Mouse (Mus musculus) thymus, adult 2 months (tissue): Measurements from ENCODE around the gene Gm21970. TPM values are rescaled to one million over a fixed set of nuclear protein-coding genes. Genes with fewer than 3 reads are reported as not detected.

Source experiments
- DNase-seq: peaks from one replicate; pipeline ENCODE4 v3.0.0; 2021
- H3K27ac ChIP-seq: fragments of 200-500 bp; 2 replicates; pipeline ENCODE4 v1.5.1; 2012; ENCODE audit warnings: low read length, control low read depth; ENCODE audit not compliant: control insufficient read depth, insufficient read depth
- H3K27me3 ChIP-seq: fragments of 200-500 bp; 2 replicates; pipeline ENCODE4 v1.6.1; 2012; ENCODE audit warnings: mild to moderate bottlenecking, low read length, moderate library complexity, mixed read lengths; ENCODE audit not compliant: control insufficient read depth, insufficient read depth
- H3K36me3 ChIP-seq: fragments of 200-500 bp; 2 replicates; pipeline ENCODE4 v1.6.1; 2012; ENCODE audit warnings: mild to moderate bottlenecking, low read length, moderate library complexity; ENCODE audit not compliant: control insufficient read depth, insufficient read depth
- H3K4me1 ChIP-seq: fragments of 200-500 bp; replicated peaks from 2 replicates; pipeline ENCODE4 v1.6.1; 2012; ENCODE audit warnings: low read length; ENCODE audit not compliant: control insufficient read depth, insufficient read depth
- H3K4me3 ChIP-seq: fragments of 200-500 bp; 2 replicates; pipeline ENCODE4 v1.5.1; 2012; ENCODE audit warnings: mild to moderate bottlenecking, low read length, control low read depth, moderate library complexity; ENCODE audit not compliant: control insufficient read depth, insufficient read depth
- CTCF ChIP-seq: fragments of 200-500 bp; IDR thresholded peaks from 2 replicates; pipeline ENCODE4 v1.5.1; 2012; ENCODE audit warnings: mild to moderate bottlenecking, control low read depth, low read length, moderate library complexity, borderline replicate concordance; ENCODE audit not compliant: control insufficient read depth, poor library complexity, insufficient read depth; ENCODE audit errors: extremely low read depth
- POLR2A ChIP-seq: fragments of 200-500 bp; IDR thresholded peaks from 2 replicates; pipeline ENCODE4 v1.6.1; 2012; ENCODE audit warnings: mild to moderate bottlenecking, low read length, control low read depth, moderate library complexity; ENCODE audit not compliant: control insufficient read depth, poor library complexity, insufficient read depth; ENCODE audit errors: extremely low read depth
- WGBS: fragments of 180-500 bp; shearing (Covaris S2); methylation state at CpG from one replicate; pipeline ENCODE4 v1.1.7; 2018; 5-methylcytosine and 5-hydroxymethylcytosine counted together
- polyA plus RNA-seq: library from polyadenylated mRNA; depleted of rRNA; stranded (reverse); fragments of >200 nt; gene quantifications from 2 replicates; pipeline ENCODE4 v1.2.3, GENCODE M21; 2012

Gene Gm21970
- polyA plus RNA-seq, 1 experiment: not detected

DNA sequence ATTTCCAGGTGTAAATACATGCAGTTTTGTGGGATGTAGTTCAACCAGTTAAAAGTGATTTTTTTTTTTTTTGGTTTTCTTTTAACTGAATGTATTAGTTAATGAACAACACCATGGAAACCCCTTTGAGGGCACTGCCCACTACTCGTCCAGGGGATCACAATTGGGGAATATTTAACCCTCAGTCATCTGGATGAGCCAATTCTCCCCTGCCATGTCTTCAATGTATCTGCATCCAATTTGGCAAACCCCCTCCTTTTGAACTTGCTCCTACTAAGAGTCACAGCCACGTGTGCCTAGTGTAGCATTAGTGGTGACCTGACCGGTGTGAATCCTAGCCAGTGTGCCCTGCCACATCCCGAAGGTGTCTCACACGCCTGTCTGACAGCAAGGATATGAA is 27.0 kb downstream of the Gm21970 start:
- Histone ChIP-seq H3K27me3 (no peaks in the 10 kb centered on the region), H3K36me3 (peaks cover 61% of the 10 kb centered on the region)
- 97% methylated on average over 5 of the region's 5 CpGs for WGBS

DNA sequence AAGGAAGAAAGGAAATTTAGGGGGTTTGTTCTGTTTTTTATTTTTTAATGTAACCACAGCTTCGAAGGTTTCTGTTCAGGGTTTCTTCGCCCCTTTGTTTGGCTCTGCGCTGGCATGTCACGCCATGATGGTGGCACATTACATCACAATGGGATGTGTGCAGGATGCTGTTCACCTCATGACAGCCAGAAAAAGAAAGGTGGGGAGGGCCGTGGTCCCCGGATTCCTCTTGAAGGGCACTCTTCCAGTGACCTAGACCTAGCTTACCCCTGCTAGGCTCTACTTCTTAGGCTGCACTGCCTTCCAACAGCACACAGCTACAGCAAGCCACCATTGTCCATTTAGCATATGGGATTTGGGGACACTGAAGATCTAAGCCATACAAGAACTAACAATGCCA is 34.3 kb downstream of the Gm21970 start:
- Histone ChIP-seq H3K27me3 (no peaks in the 10 kb centered on the region), H3K4me3 (no peak overlapping the region), H3K4me1 (no peaks in the 10 kb centered on the region), H3K27ac (no peak overlapping the region), H3K36me3 (peaks cover 40% of the 10 kb centered on the region)
- 98% methylated on average over 6 of the region's 6 CpGs for WGBS
- no peak for DNase-seq
- no peak for TF ChIP-seq CTCF

More for the DNA sequence above, 27.0 kb downstream of the Gm21970 start:
- Histone ChIP-seq H3K4me3 (no peak overlapping the region), H3K27ac (no peak overlapping the region), H3K4me1 (no peaks in the 10 kb centered on the region)
- TF ChIP-seq CTCF (no peak), POLR2A (no peak)
- DNase-seq: no peak

DNA sequence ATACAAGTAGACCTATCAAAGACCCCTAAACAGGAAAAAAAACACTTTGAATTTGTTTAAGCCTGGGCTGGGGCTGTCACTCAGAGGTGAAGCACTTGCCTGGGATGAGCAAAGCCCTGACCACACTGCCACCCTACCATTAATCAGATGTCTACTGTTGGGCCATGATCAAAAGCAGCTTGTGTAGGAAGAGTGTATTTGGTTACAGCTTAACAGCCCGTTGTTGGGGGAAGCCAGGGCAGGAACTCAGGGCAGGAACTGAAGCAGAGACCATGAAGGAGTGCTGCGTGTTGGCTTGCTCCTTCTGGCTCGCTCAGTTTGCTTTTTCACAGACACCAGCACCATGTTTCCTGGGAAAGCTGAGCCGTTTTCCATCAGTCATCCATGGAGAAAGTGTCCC is 35.1 kb downstream of the Gm21970 start:
- peaks cover 40% of the 10 kb centered on the region for H3K36me3 ChIP-seq
- H3K4me1 ChIP-seq: no peaks in the 10 kb centered on the region
- H3K4me3 ChIP-seq: no peak overlapping the region
- no peak overlapping the region for H3K27ac ChIP-seq
- WGBS: 86% methylated on average over 4 of the region's 4 CpGs
- no peak for TF ChIP-seq POLR2A
- no peak for TF ChIP-seq CTCF
- H3K27me3 ChIP-seq: no peaks in the 10 kb centered on the region
- no peak for DNase-seq

DNA sequence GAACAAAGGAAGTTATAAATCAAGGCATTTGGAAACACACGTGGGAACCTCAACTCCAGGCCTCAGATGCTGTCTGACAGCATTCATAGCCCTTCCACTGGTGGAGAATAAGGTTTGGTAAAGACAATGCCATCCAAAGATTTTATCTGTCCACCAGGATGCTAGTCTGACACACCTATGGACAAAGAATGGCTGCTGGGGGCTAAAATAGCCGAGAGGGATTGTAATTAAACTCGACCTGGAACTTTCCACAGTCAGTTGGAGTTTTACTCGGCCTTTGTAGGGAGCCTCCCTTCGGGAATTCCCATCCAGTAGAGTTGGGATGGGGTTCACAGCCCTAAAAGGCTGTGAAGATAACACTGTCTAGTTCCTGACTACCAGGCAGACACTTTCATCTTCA is 35.9 kb downstream of the Gm21970 start:
- DNase-seq: no peak
- 90% methylated on average over 5 of the region's 5 CpGs for WGBS
- Histone ChIP-seq H3K4me1 (no peaks in the 10 kb centered on the region), H3K27ac (no peak overlapping the region), H3K4me3 (no peak overlapping the region), H3K36me3 (peaks cover 35% of the 10 kb centered on the region), H3K27me3 (no peaks in the 10 kb centered on the region)
- TF ChIP-seq CTCF (no peak), POLR2A (no peak)

DNA sequence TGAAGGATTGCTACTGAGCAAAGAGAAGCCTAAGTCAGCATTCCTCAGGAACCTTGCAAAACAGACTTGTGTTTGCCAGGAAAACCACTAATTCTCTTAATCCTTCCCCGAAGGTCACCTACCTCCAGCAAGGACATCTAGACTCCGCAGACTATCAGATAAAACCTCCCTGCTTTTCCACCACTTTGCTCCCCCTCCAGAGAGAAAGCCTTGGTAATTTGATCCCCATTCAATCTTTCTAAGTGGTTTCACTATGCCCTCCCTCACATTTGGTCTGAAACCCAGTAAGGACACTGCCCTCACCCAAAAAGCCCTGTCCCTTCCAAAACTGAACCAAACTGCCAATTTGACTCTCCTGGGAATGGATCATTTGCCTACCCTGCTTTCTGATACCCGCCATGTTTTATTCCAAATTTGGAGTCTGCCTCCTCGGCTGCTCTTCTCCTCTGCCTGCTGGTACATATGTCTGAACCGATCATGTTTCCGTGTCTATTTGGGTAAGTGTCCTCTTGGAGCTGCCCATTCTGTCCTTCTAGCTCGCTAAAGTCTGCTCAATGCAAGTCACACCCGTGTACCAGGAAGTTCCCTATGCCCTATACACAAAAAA is 36.8 kb downstream of the Gm21970 start:
- Histone ChIP-seq H3K27me3 (no peaks in the 10 kb centered on the region), H3K36me3 (peaks cover 28% of the 10 kb centered on the region), H3K4me3 (no peak overlapping the region), H3K27ac (no peak overlapping the region), H3K4me1 (peaks cover 4% of the 10 kb centered on the region)
- DNase-seq: no peak
- 94% methylated on average over 8 of the region's 8 CpGs for WGBS
- TF ChIP-seq POLR2A: no peak
- no peak for TF ChIP-seq CTCF

DNA sequence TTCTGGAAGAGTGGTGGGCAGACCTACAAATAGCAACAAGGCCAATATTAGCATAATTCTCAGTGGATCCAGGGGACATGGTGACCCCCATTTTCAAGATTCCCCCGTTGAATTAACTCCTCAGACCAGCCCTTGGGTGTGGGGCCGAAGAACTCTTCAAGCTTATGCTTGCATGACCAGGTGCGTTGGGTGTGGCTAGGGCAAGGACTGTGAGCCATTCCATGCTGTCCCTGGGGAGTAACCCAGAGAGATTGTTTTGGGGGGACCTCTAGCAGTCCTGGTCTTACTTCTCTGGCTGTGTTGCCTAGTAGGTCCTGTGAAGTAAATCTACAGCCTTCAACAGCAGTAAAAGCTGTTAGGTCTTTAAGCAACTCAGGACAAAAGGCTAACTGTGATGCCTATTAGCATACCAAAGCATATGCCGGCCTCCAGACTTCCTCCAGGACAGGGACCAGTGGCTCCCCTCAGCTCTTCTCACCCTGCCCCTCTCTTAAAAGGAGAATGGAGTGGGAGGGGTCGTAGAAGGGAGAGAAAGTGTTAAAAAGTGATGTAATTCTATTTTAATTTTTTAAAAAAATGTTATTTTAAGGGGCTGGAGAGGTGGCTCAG is 41.3 kb downstream of the Gm21970 start:
- 82% methylated on average over 5 of the region's 5 CpGs for WGBS
- Histone ChIP-seq H3K27me3 (no peaks in the 10 kb centered on the region), H3K27ac (no peak overlapping the region), H3K4me3 (no peak overlapping the region), H3K4me1 (peaks cover 15% of the 10 kb centered on the region), H3K36me3 (no peaks in the 10 kb centered on the region)
- DNase-seq: no peak
- TF ChIP-seq CTCF (no peak), POLR2A (no peak)
